Mouse (Mus musculus): ENCODE results near the gene Prrx2.

DNA sequence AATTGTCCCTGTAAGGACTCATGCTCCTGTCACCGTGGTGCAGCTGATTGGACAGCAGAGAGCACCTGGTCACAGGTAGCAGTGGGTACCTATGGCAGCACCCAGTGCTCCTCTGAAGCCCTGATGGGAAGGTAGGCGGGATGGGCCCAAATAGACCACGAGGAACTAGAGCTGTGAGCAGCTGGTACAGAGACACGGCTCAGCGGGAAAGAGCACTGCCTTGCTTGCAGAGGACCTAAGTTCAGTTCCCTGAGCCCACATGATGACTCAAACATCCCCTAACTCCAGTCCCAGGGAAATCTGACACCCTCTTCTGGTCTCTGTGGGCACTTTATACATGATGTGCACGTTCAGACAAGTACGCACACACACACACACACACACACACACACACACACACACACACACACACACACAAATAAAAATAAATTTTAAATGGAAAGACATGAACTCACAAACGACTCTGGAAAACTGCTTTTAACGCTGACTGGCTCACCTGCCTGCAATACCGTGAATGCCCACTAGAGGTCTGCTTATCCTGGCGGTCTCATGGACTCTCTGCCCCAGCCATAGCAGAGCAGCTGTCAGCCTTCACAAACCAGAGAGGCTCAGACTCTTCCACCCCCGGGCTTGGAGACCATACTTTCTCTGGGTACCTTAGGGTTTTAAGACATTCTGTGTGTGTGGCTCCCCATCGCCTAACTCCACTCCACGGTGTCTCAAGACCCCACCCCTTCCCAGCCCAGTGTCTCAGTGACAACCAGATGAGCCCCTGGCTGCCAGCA lies 93.3 kb downstream of the Prrx2 start:
- TF ChIP-seq CTCF (IDR thresholded peaks at IDR 0.05; ENCODE audit: borderline replicate concordance, control insufficient read depth, extremely low read depth, insufficient read depth, low read length, poor library complexity) (peak; percentile 80; the same call in 1 of the 2 replicates), POLR2A (IDR thresholded peaks at IDR 0.05; ENCODE audit: control insufficient read depth, extremely low read depth, insufficient read depth, low read length, poor library complexity) (no peak)

All from thymus, adult 2 months (tissue).